Mouse (Mus musculus): ENCODE results near the gene Cdc42bpb.

GRCm38 (mm10) chr12:111311775-111312174 is 65.7 kb downstream of the Cdc42bpb start:
- TF ChIP-seq CTCF (IDR thresholded peaks at IDR 0.05; ENCODE audit: extremely low read depth, insufficient read length, insufficient replicate concordance, low read depth, low read length): no peak
- TF ChIP-seq POLR2A (IDR thresholded peaks at IDR 0.05; ENCODE audit: low read depth, low read length): no peak

Data from small intestine, adult 2 months (tissue).